Mouse (Mus musculus): ENCODE results near the gene Krtcap2.

GRCm38 (mm10) chr3:89203142-89203514 is 42.6 kb upstream of the Krtcap2 start:
- no peak for TF ChIP-seq POLR2A (IDR thresholded peaks at IDR 0.05; ENCODE audit: insufficient read depth, low read depth, low read length)
- no peak for TF ChIP-seq CTCF (IDR thresholded peaks at IDR 0.05; ENCODE audit: insufficient read depth, low read depth, low read length)
